Mouse (Mus musculus): ENCODE measurements around the gene Tmem256.

- TF ChIP-seq TAL1 (conservative IDR thresholded peaks at IDR 0.05; ENCODE audit: low read depth, low read length) (no peak), CTCF (IDR thresholded peaks at IDR 0.05; ENCODE audit: low read depth, low read length) (no peak), GATA1 (IDR thresholded peaks at IDR 0.05; ENCODE audit: borderline replicate concordance, low read length) (no peak), POLR2AphosphoS5 (IDR thresholded peaks at IDR 0.05; ENCODE audit: insufficient replicate concordance, low read depth, low read length) (no peak)
Measured at GRCm38 (mm10) chr11:69865561-69865960, 27.2 kb downstream of the Tmem256 start.
